Mouse (Mus musculus) ES-E14 (cell line): ENCODE measurements around the gene Isx. TPM values are rescaled to one million over a fixed set of nuclear protein-coding genes. Genes with fewer than 3 reads are reported as not detected.

Experiments used
- DNase-seq: peaks from one replicate; pipeline ENCODE4 v3.0.0-alpha.2; 2013; ENCODE audit warnings: low read depth, low spot score
- H3K27ac ChIP-seq: 2 replicates; pipeline ENCODE4 v1.5.1; 2012; ENCODE audit warnings: low read depth, mild to moderate bottlenecking, low read length, moderate library complexity, mixed read lengths; ENCODE audit not compliant: poor library complexity, insufficient read depth, severe bottlenecking
- H3K36me3 ChIP-seq: 2 replicates; pipeline ENCODE4 v1.6.1; 2012; ENCODE audit warnings: mild to moderate bottlenecking, low read length, moderate library complexity, mixed read lengths; ENCODE audit not compliant: control insufficient read depth, poor library complexity, insufficient read depth, severe bottlenecking
- H3K4me1 ChIP-seq, 2 experiments: fragments of 150-350 bp in 1 of 2; sonication (generic) in 1 of 2; 2 replicates each; pipeline ENCODE4 v1.6.1; 2012; ENCODE audit warnings: low read length in 2 of 2, mild to moderate bottlenecking in 1 of 2, mixed read lengths in 1 of 2; ENCODE audit not compliant: control insufficient read depth in 2 of 2, insufficient read depth in 2 of 2, poor library complexity in 1 of 2
- H3K4me3 ChIP-seq, 2 experiments: fragments of 150-350 bp in 1 of 2; sonication (generic) in 1 of 2; 2 replicates each; pipeline ENCODE4 v1.5.1; 2012; ENCODE audit warnings: low read length in 2 of 2, low read depth in 1 of 2, mild to moderate bottlenecking in 1 of 2, mixed read lengths in 1 of 2; ENCODE audit not compliant: insufficient read depth in 1 of 2, poor library complexity in 1 of 2, severe bottlenecking in 1 of 2
- H3K9ac ChIP-seq: 2 replicates; pipeline ENCODE4 v1.6.1; 2012; ENCODE audit warnings: low read depth, mild to moderate bottlenecking, low read length, mixed read lengths; ENCODE audit not compliant: poor library complexity, insufficient read depth, severe bottlenecking
- H3K9me3 ChIP-seq: fragments of 150-350 bp; sonication (generic); 2 replicates; pipeline ENCODE4 v1.6.1; 2012; ENCODE audit warnings: low read depth, mild to moderate bottlenecking, low read length; ENCODE audit not compliant: control insufficient read depth, insufficient read depth
- CHD2 ChIP-seq: IDR thresholded peaks from 2 replicates; pipeline ENCODE4 v1.6.1; 2014; ENCODE audit warnings: mild to moderate bottlenecking, low read depth, low read length, inconsistent platforms
- HCFC1 ChIP-seq: IDR thresholded peaks from 2 replicates; pipeline ENCODE4 v1.6.1; 2012; ENCODE audit warnings: low read length, inconsistent platforms, borderline replicate concordance; ENCODE audit not compliant: insufficient read depth
- MAFK ChIP-seq: IDR thresholded peaks from 2 replicates; pipeline ENCODE4 v1.6.1; 2014; ENCODE audit warnings: mild to moderate bottlenecking, low read depth, low read length, inconsistent platforms; ENCODE audit not compliant: insufficient read depth
- ZC3H11A ChIP-seq: IDR thresholded peaks from 2 replicates; pipeline ENCODE4 v1.6.1; 2012; ENCODE audit warnings: low read depth, mild to moderate bottlenecking, inconsistent platforms, low read length, borderline replicate concordance
- ZNF384 ChIP-seq: IDR thresholded peaks from 2 replicates; pipeline ENCODE4 v1.6.1; 2012; ENCODE audit warnings: low read depth, low read length, inconsistent platforms
- in situ Hi-C, 2 experiments: fragments of 600-800 bp; cut with MboI; formaldehyde crosslinking; loops; one replicate each; pipeline ENCODE4 v1.15.1; 2025; ENCODE audit warnings: low sequenced_read_pairs in 2 of 2, inconsistent platforms in 1 of 2; ENCODE audit not compliant: unreplicated experiment in 2 of 2
- total RNA-seq: library from RNA; depleted of rRNA; stranded (reverse); fragments of 300-350 nt; gene quantifications from 2 replicates; pipeline ENCODE4 v1.2.3, GENCODE M21; 2012

The Isx gene
- total RNA-seq, 1 experiment = 0.13 TPM

DNA sequence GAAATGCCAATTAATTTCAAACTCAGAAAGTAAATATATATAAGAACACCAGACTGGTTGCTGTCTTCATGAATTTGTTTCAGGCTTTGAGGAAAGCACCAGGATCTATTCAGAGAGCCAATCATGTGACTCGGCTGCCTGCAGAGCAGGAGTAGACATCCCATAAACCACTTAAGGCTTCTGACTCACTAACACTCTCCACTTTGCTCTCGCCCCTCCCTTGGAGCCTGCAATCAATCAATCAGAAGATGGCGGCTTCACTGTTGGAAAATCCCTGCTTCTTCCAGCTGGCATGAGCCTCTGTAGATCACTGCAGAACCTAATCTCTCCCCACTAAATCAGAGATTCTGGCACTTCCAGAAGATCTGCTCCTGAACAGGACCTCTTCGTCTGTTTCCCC lies 1.3 kb upstream of the Isx start:
- no peaks in the 10 kb centered on the region for H3K36me3 ChIP-seq
- no peak overlapping the region for H3K27ac ChIP-seq
- TF ChIP-seq ZC3H11A (no peak), MAFK (no peak), HCFC1 (no peak), CHD2 (no peak), ZNF384 (no peak)
- in situ Hi-C loops = no loop called here
- H3K4me3 ChIP-seq = no peak overlapping the region
- no peak for DNase-seq
- 0 out of 4 replicates have a peak, but pooled peaks cover 0 to 2% of the 10 kb centered on the region in 2 experiments for H3K4me1 ChIP-seq
- H3K9me3 ChIP-seq = no peaks in the 10 kb centered on the region
- H3K9ac ChIP-seq = no peak overlapping the region

DNA sequence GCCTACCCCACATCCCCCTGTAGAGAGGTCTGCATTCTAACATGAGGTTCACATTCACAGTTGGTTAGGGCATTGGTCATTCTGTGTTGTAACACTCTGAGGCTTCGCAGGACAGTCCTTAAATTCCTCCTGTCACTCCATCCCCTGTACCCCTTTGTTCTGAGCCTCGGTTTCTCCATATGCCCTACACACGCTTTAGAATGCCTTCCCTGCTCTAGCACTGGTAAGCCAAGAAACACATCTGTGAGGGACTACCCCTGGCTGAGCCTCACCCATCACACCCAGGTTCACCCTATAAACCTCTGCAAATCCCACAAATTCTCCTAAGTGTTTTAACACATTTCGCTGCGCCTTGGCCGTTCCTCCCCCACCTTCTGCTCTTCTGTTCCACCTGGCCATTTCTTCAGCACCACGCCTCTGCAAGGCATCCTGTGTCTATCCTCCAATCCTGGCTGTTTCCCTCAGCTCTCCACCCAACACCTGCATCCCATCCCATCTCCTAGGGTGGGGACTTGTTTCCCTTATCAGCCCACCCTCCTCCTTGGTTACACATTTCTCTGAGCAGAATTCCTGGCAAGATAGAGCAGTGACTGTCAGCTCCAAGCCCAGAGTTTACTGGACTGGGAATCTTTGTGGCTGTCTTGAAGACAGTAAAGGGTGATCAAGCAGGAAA lies 686 bp upstream of the Isx start:
- no peak overlapping the region for H3K9ac ChIP-seq
- TF ChIP-seq ZC3H11A (no peak), MAFK (no peak), HCFC1 (no peak), CHD2 (no peak), ZNF384 (no peak)

DNA sequence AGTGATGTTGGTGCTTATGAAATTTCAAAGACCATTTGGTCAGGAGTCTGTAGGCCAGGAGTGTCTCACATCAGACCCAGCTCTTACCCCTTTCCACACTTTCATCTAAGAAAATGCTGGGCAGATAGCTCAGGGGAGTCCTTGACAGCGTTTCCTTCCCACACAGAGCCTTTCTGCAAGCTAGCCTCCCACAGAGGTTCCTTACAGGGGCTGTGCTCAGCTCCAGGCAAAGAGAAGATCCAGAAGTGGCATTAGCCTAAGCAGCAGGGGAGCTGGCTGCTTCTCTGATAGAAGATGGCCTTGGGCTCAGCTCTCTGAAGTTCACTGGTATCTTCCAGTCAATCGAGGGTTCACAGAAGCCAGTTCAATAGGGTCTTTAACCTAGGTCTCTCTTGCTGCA lies 1.6 kb downstream of the Isx start:
- Histone ChIP-seq H3K9me3 (no peaks in the 10 kb centered on the region), H3K9ac (no peak overlapping the region), H3K27ac (no peak overlapping the region), H3K4me3 (no peak overlapping the region), H3K36me3 (no peaks in the 10 kb centered on the region), H3K4me1 (0 out of 4 replicates have a peak, but pooled peaks cover 0 to 2% of the 10 kb centered on the region in 2 experiments)
- TF ChIP-seq MAFK = no peak
- TF ChIP-seq ZC3H11A = no peak
- no peak for TF ChIP-seq ZNF384
- no peak for TF ChIP-seq HCFC1
- TF ChIP-seq CHD2 = no peak
- in situ Hi-C loops = no loop called here
- DNase-seq = no peak

More for the DNA sequence above, 686 bp upstream of the Isx start:
- no peak for DNase-seq
- 0 out of 4 replicates have a peak, but pooled peaks cover 0 to 2% of the 10 kb centered on the region in 2 experiments for H3K4me1 ChIP-seq
- no peaks in the 10 kb centered on the region for H3K9me3 ChIP-seq
- in situ Hi-C loops = no loop called here
- no peak overlapping the region; the same call in 1 of the 2 replicates for H3K27ac ChIP-seq
- no peak overlapping the region for H3K4me3 ChIP-seq
- no peaks in the 10 kb centered on the region for H3K36me3 ChIP-seq

DNA sequence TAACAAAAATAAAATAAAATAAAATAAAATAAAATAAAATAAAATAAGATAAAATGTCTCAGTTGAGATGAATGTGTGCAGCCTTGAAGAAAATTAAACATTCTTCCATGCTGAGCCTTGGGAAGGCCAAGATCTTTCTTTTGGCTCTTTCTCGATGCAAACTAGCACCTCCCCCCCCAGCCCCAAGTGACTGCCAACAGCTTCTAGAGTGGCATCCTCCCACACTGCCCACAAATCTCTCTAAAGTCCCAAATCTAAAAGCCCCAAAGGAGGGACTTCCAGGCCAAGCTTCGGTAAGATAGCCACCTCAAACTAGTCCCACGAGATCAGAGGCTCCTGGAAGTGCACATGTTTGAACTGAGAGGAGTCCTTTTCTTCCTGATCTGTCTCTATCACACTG lies 5.7 kb downstream of the Isx start:
- Histone ChIP-seq H3K9ac (no peak overlapping the region), H3K36me3 (no peaks in the 10 kb centered on the region), H3K9me3 (no peaks in the 10 kb centered on the region), H3K4me1 (no peaks in the 10 kb centered on the region), H3K27ac (no peak overlapping the region), H3K4me3 (no peak overlapping the region)
- DNase-seq = no peak
- in situ Hi-C loops = no loop called here
- no peak for TF ChIP-seq ZNF384
- no peak for TF ChIP-seq MAFK
- TF ChIP-seq ZC3H11A = no peak
- TF ChIP-seq CHD2 = no peak
- TF ChIP-seq HCFC1 = no peak
